Comparison of ENCODE assay signal across 16 mouse cellular contexts in genomic region chr10:9640678-9641077, GRCm38 (mm10). TPM values are rescaled to one million over a fixed set of nuclear protein-coding genes. Genes with fewer than 3 reads are reported as not detected.
DNase-seq lines count a peak whose midpoint lies in the region; ATAC-seq and TF ChIP-seq lines count a peak whose summit lies in the region.
"Had no signal": no experiment of that assay in that cellular context is flagged by ENCODE, and none has a peak within 500 bp of the region (broad histone marks: within the 10 kb centered on the region; RNA-seq: fewer than 3 reads in every experiment).

No protein-coding gene starts in this region.

- WGBS in heart, postnatal 0 days, result 34% methylated on average over 2 of the region's 2 CpGs
- 31% methylated on average over 2 of the region's 2 CpGs for WGBS in lung, embryonic 16.5 days

- ATAC-seq in heart, postnatal 0 days (ENCODE audit: insufficient read depth, low read depth), result no peak
- ATAC-seq in lung, embryonic 16.5 days (ENCODE audit: low read depth), result 0 out of 2 replicates have a peak, but pooled peaks have one; percentile 36
- no peak for ATAC-seq in inflammation-experienced regulatory T-cells, adult 6 months
- ATAC-seq: forebrain, embryonic 16.5 days had no signal

- TF ChIP-seq EP300 in heart, postnatal 0 days (IDR thresholded peaks at IDR 0.05; ENCODE audit: low read depth), result no peak

- no peaks in the 10 kb centered on the region for H3K27me3 ChIP-seq in heart, postnatal 0 days (ENCODE audit: control insufficient read depth, insufficient read depth, low read length)
- no peaks in the 10 kb centered on the region for H3K27me3 ChIP-seq in lung, embryonic 16.5 days (ENCODE audit: control insufficient read depth, insufficient read depth, low read depth, low read length)
- H3K27me3 ChIP-seq: embryonic facial prominence, embryonic 12.5 days; forebrain, embryonic 12.5 days had no signal

- H3K27ac ChIP-seq in heart, postnatal 0 days (ENCODE audit: low read depth), result peak overlapping the region; percentile 72
- no peak overlapping the region for H3K27ac ChIP-seq in lung, embryonic 16.5 days (ENCODE audit: low read length)
- H3K27ac ChIP-seq: embryonic facial prominence, embryonic 12.5 days; forebrain, embryonic 12.5 days; hindbrain, embryonic 10.5 days; hindbrain, embryonic 14.5 days had no signal

- H3K4me1 ChIP-seq in heart, postnatal 0 days (ENCODE audit: control insufficient read depth, insufficient read depth), result peaks cover 54% of the 10 kb centered on the region
- H3K4me1 ChIP-seq in lung, embryonic 16.5 days (replicated peaks; ENCODE audit: control insufficient read depth, insufficient read depth, low read length), result peaks cover 12% of the 10 kb centered on the region
- H3K4me1 ChIP-seq: embryonic facial prominence, embryonic 12.5 days; forebrain, embryonic 12.5 days; hindbrain, embryonic 10.5 days had no signal

- no peak overlapping the region for H3K4me3 ChIP-seq in heart, postnatal 0 days (ENCODE audit: low read depth, low read length)
- no peak overlapping the region for H3K4me3 ChIP-seq in lung, embryonic 16.5 days (ENCODE audit: low read length)
- H3K4me3 ChIP-seq: embryonic facial prominence, embryonic 12.5 days; forebrain, embryonic 12.5 days; hindbrain, embryonic 10.5 days had no signal

- H3K4me2 ChIP-seq in heart, postnatal 0 days (ENCODE audit: low read depth, low read length), result no peak overlapping the region
- no peak overlapping the region for H3K4me2 ChIP-seq in lung, embryonic 16.5 days (ENCODE audit: low read depth, low read length)
- H3K4me2 ChIP-seq: embryonic facial prominence, embryonic 12.5 days; forebrain, embryonic 12.5 days; hindbrain, embryonic 14.5 days had no signal

- TF ChIP-seq CTCF in heart, postnatal 0 days (IDR thresholded peaks at IDR 0.05; ENCODE audit: low read depth), result no peak

- no peak overlapping the region for H3K9ac ChIP-seq in heart, postnatal 0 days (replicated peaks; ENCODE audit: low read depth, low read length)
- no peak overlapping the region for H3K9ac ChIP-seq in lung, embryonic 16.5 days (ENCODE audit: low read length)
- H3K9ac ChIP-seq: embryonic facial prominence, embryonic 12.5 days; forebrain, embryonic 12.5 days; hindbrain, embryonic 14.5 days had no signal

- H3K9me3 ChIP-seq in heart, postnatal 0 days (replicated peaks; ENCODE audit: control insufficient read depth, low read length), result no peaks in the 10 kb centered on the region
- no peaks in the 10 kb centered on the region for H3K9me3 ChIP-seq in lung, embryonic 16.5 days (ENCODE audit: control insufficient read depth, low read length)
- H3K9me3 ChIP-seq: embryonic facial prominence, embryonic 12.5 days; forebrain, embryonic 12.5 days; hindbrain, embryonic 10.5 days had no signal

- no peak for DNase-seq in heart, postnatal 0 days (ENCODE audit: low spot score)
- no peak for DNase-seq in heart, adult 8-10 months (ENCODE audit: low spot score)
- DNase-seq in lung, postnatal 14 days, result no peak
- peak; percentile 16 for DNase-seq in NIH3T3 (ENCODE audit: low read depth)
- DNase-seq: adrenal gland, postnatal 10 days; cerebellum, adult 11-12 months; cerebellum, adult 9-10 months; cerebellum, postnatal 25 days; gastrocnemius, postnatal 10 days had no signal

- no peaks in the 10 kb centered on the region for H3K36me3 ChIP-seq in heart, postnatal 0 days (replicated peaks; ENCODE audit: control insufficient read depth, insufficient read depth, low read length)
- H3K36me3 ChIP-seq in lung, embryonic 16.5 days (ENCODE audit: control insufficient read depth, insufficient read depth, low read length), result no peaks in the 10 kb centered on the region
- H3K36me3 ChIP-seq: embryonic facial prominence, embryonic 12.5 days; forebrain, embryonic 12.5 days; hindbrain, embryonic 10.5 days had no signal

RNA-seq across cellular contexts. Expression of gene Samd5, which starts 34.3 kb away (rescaled TPM):
- total RNA-seq in heart, postnatal 0 days (2014; rRNA removed; ENCODE audit: low replicate concordance), result 5.6 and 12.8 TPM in 2 replicates
- polyA plus RNA-seq in heart, postnatal 0 days (2015; fragmentation: Nextera tagmentation; extraction: Ambion mirVana), result 1.8 and 2.0 TPM in 2 replicates
- total RNA-seq in heart, adult 8-10 months (2022), result 1 to 10 TPM; 2.5 to 4.4 (median 3.2) TPM
- 7.6 and 8.9 TPM in 2 replicates for polyA plus RNA-seq in lung, embryonic 16.5 days (2015; fragmentation: Nextera tagmentation; extraction: Ambion mirVana)
- not detected for polyA plus RNA-seq in inflammation-experienced regulatory T-cells, adult 6 months (2017; shearing (Covaris generic))
